Mouse (Mus musculus) small intestine, adult 2 months (tissue): Measurements from ENCODE around the gene Srarp. TPM values are rescaled to one million over a fixed set of nuclear protein-coding genes. Genes with fewer than 3 reads are reported as not detected.

ENCODE experiments used
- H3K27ac ChIP-seq: fragments of 200-500 bp; 2 replicates; pipeline ENCODE4 v1.5.1; 2012; ENCODE audit warnings: low read depth, low read length, control low read depth, inconsistent platforms; ENCODE audit not compliant: insufficient read depth
- H3K27me3 ChIP-seq: fragments of 200-500 bp; 2 replicates; pipeline ENCODE4 v1.6.1; 2012; ENCODE audit warnings: mild to moderate bottlenecking, moderate library complexity, low read length, inconsistent platforms; ENCODE audit not compliant: control insufficient read depth, insufficient read depth
- H3K36me3 ChIP-seq: fragments of 200-500 bp; 2 replicates; pipeline ENCODE4 v1.6.1; 2012; ENCODE audit warnings: mild to moderate bottlenecking, low read length, control low read depth, inconsistent platforms; ENCODE audit not compliant: control insufficient read depth, insufficient read depth
- H3K4me1 ChIP-seq: fragments of 200-500 bp; 2 replicates; pipeline ENCODE4 v1.6.1; 2012; ENCODE audit warnings: low read length, inconsistent platforms, mixed read lengths; ENCODE audit not compliant: control insufficient read depth, insufficient read depth, insufficient read length
- H3K4me3 ChIP-seq: fragments of 200-500 bp; 2 replicates; pipeline ENCODE4 v1.5.1; 2012; ENCODE audit warnings: low read depth, mild to moderate bottlenecking, control low read depth, inconsistent platforms, low read length, moderate library complexity
- CTCF ChIP-seq: fragments of 200-500 bp; IDR thresholded peaks from 2 replicates; pipeline ENCODE4 v1.5.1; 2012; ENCODE audit warnings: low read depth, mild to moderate bottlenecking, control low read depth, inconsistent platforms, low read length, moderate library complexity, mixed read lengths; ENCODE audit not compliant: insufficient replicate concordance, insufficient read length; ENCODE audit errors: extremely low read depth
- POLR2A ChIP-seq: fragments of 200-500 bp; IDR thresholded peaks from 2 replicates; pipeline ENCODE4 v1.6.1; 2012; ENCODE audit warnings: low read depth, mild to moderate bottlenecking, control low read depth, inconsistent platforms, low read length, moderate library complexity
- WGBS: fragments of 180-500 bp; shearing (Covaris S2); methylation state at CpG from one replicate; pipeline ENCODE4 v1.1.7; 2018; 5-methylcytosine and 5-hydroxymethylcytosine counted together
- polyA plus RNA-seq: library from polyadenylated mRNA; depleted of rRNA; stranded (reverse); fragments of >200 nt; gene quantifications from 2 replicates; pipeline ENCODE4 v1.2.3, GENCODE M21; 2012; rRNA removed

Srarp gene
- polyA plus RNA-seq, 1 experiment: not detected

- Histone ChIP-seq H3K4me1 (no peaks in the 10 kb centered on the region; the same call in none of the 2 replicates), H3K27me3 (0 out of 2 replicates have a peak, but pooled peaks cover 2% of the 10 kb centered on the region), H3K36me3 (no peaks in the 10 kb centered on the region), H3K27ac (no peak overlapping the region), H3K4me3 (no peak overlapping the region)
- no peak for TF ChIP-seq POLR2A
- no peak for TF ChIP-seq CTCF
- WGBS: 69% methylated on average over 18 of the region's 18 CpGs
Observed at GRCm38 (mm10) chr4:141389366-141390150, 46.3 kb downstream of the Srarp start.

DNA sequence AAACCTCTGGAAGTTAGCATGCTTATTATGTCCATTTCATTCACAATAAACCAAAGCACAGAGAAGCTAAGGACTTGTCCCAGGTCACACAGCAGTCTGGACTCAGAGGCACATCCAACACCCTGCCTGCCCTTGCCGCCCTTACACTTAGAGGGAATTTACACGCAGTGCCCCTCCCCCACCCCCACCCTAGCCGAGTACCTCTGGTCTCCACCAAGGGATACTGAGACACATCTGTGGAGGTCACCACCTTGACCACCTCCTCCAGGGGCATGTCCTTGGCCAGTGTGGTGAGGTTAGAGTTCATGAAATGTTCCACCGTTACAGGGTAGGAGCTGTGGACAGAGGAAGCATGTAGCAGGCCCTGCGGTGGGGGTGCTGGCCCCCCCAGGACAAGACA, 48.0 kb downstream of the Srarp start:
- TF ChIP-seq POLR2A: no peak
- TF ChIP-seq CTCF: no peak
- peaks cover 15% of the 10 kb centered on the region; the same call in 1 of the 2 replicates for H3K27me3 ChIP-seq
- no peak overlapping the region for H3K27ac ChIP-seq
- no peaks in the 10 kb centered on the region; the same call in none of the 2 replicates for H3K4me1 ChIP-seq
- no peak overlapping the region for H3K4me3 ChIP-seq
- WGBS: 69% methylated on average over 5 of the region's 5 CpGs
- H3K36me3 ChIP-seq: no peaks in the 10 kb centered on the region

DNA sequence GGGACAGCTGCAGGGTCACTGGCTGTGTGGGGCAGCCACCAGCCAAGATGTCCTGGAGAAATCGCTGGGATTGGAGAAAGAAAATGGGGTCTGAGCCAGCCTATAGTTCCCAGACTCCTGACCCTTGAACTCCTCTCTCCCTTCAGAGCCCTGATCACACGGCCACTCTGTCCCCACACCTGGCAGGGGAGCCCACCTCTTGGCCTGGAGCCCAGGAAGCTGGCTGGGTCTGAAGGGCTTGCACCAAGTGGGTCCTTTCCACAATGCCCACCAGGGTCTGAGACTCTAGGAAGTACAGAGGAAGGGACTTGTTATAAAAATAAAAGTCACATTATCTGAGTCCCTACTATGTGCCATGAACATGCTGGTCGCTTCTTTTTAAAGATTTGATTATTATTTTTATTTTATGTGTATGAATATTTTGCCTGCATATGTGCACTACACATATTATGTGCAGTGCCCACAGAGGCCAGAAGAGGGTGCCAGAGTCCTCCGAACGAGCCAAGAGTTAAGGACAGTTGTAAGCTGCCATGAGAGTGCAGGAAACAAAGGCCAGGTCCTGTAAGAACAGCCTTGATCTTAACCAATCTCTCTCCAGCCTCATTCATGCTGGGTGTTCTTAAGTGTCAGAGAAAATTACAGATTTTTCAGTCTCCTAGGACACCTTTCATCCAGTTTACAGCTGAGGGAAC, 48.7 kb downstream of the Srarp start:
- Histone ChIP-seq H3K4me3 (no peak overlapping the region), H3K4me1 (peaks cover 2% of the 10 kb centered on the region), H3K36me3 (no peaks in the 10 kb centered on the region), H3K27me3 (peaks cover 20% of the 10 kb centered on the region), H3K27ac (no peak overlapping the region)
- WGBS: 3% methylated on average over 5 of the region's 5 CpGs
- TF ChIP-seq POLR2A: no peak
- TF ChIP-seq CTCF: peak; percentile 72; the same call in 1 of the 2 replicates

GRCm38 (mm10) chr4:141386150-141386549, 49.8 kb downstream of the Srarp start:
- Histone ChIP-seq H3K27me3 (peaks cover 22% of the 10 kb centered on the region), H3K27ac (no peak overlapping the region), H3K36me3 (no peaks in the 10 kb centered on the region), H3K4me3 (no peak overlapping the region), H3K4me1 (peaks cover 9% of the 10 kb centered on the region)
- WGBS: 71% methylated on average over 7 of the region's 7 CpGs
- no peak for TF ChIP-seq CTCF
- no peak for TF ChIP-seq POLR2A

DNA sequence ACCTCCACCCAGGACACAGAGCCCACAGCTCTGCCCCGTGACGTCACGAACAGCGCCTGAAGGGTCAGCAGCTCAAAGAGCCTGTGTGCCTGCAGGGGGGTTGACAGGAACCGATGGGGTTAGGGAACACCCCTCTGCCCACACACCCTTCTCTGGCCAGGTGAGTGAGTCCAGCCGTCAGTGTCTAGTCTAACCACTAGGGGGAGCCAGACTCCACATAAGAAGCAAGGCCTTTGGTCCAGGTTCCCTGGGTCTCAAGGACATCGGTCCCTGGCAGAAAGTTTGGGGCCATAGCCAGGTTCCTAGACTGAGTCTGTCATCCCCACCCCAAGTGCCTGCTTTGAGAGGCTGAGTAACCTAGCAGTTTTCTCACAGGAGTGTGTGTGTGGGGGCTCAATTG, 50.6 kb downstream of the Srarp start:
- Histone ChIP-seq H3K4me3 (no peak overlapping the region), H3K27me3 (peaks cover 22% of the 10 kb centered on the region), H3K27ac (no peak overlapping the region), H3K4me1 (peaks cover 10% of the 10 kb centered on the region), H3K36me3 (no peaks in the 10 kb centered on the region)
- peak; percentile 89; the same call in 1 of the 2 replicates for TF ChIP-seq CTCF
- TF ChIP-seq POLR2A: no peak
- 3% methylated on average over 7 of the region's 7 CpGs for WGBS

Other genes starting within 250 kb of the Srarp start
- 0.51 and 0.81 TPM in 2 replicates for gene Rsg1, start 222.1 kb downstream of the Srarp start, polyA plus RNA-seq
- 29.3 and 48.8 TPM in 2 replicates for gene Arhgef19, start 196.6 kb downstream of the Srarp start, polyA plus RNA-seq
- 28.3 and 86.3 TPM in 2 replicates for gene Epha2, start 134.9 kb downstream of the Srarp start, polyA plus RNA-seq
- gene Fam131c, start 67.9 kb downstream of the Srarp start, polyA plus RNA-seq: 0.77 and 1.8 TPM in 2 replicates
- gene Clcnka, start 37.4 kb downstream of the Srarp start, polyA plus RNA-seq: 0.04 TPM in 1 of 2 replicates, not detected in the other
- gene Clcnkb, start 20.1 kb downstream of the Srarp start, polyA plus RNA-seq: not detected in 2 replicates
- gene Hspb7, start 15.3 kb downstream of the Srarp start, polyA plus RNA-seq: 4.7 and 5.8 TPM in 2 replicates
- gene Zbtb17, start 8.5 kb upstream of the Srarp start, polyA plus RNA-seq: 26.3 and 47.0 TPM in 2 replicates
- 30.8 and 56.0 TPM in 2 replicates for gene Spen, start 102.5 kb upstream of the Srarp start, polyA plus RNA-seq
- 55.3 and 108 TPM in 2 replicates for gene Fblim1, start 170.0 kb upstream of the Srarp start, polyA plus RNA-seq
- gene Tmem82, start 182.5 kb upstream of the Srarp start, polyA plus RNA-seq: 46.5 and 61.9 TPM in 2 replicates
- 11.2 and 25.3 TPM in 2 replicates for gene Slc25a34, start 187.7 kb upstream of the Srarp start, polyA plus RNA-seq
- gene Plekhm2, start 228.8 kb upstream of the Srarp start, polyA plus RNA-seq: 9.7 and 17.0 TPM in 2 replicates
- gene Rsc1a1, start 249.5 kb upstream of the Srarp start, polyA plus RNA-seq: 9.8 and 16.5 TPM in 2 replicates